Mouse (Mus musculus): Measurements from ENCODE around the gene Frmpd2. TPM values are rescaled to one million over a fixed set of nuclear protein-coding genes. Genes with fewer than 3 reads are reported as not detected.
"Not testable (repeated sequence)": the region's sequence is repeated elsewhere in the genome, so short reads cannot be mapped to it uniquely, and the experiment has no call there.

The Frmpd2 gene
- polyA plus RNA-seq (2021) = 0.03 TPM

- DNase-seq (ENCODE audit: low read depth, low spot score) (no peak), ATAC-seq (no peak)
- POLR2A ChIA-PET = no interaction called here
- H3K27me3 ChIP-seq = no peaks in the 10 kb centered on the region
- in situ Hi-C loops (cut with MboI; ENCODE audit: low pct_unique_long_range_greater_than_20kb) = no loop called here
- CTCF ChIA-PET = interaction anchor here (2.0 kb wide), 1 partner anchor 10 kb away, joined by 4 read pairs; no protein-coding TSS in a partner anchor
- TF ChIP-seq CTCF (IDR thresholded peaks at IDR 0.05) = no peak
Observed at GRCm38 (mm10) chr14:33471331-33471730, at the start of gene Frmpd2. Gene Frmpd2, plus strand, starts transcription at chr14:33471696.

GRCm38 (mm10) chr14:33423003-33423402 lies 48.5 kb upstream of the Frmpd2 start:
- no peaks in the 10 kb centered on the region for H3K27me3 ChIP-seq
- in situ Hi-C loops (cut with MboI; ENCODE audit: low pct_unique_long_range_greater_than_20kb) = no loop called here
- ChIA-PET POLR2A (no interaction called here), CTCF (no interaction called here)
- no peak for TF ChIP-seq CTCF (IDR thresholded peaks at IDR 0.05)
- no peak for ATAC-seq
- no peak for DNase-seq (ENCODE audit: low read depth, low spot score)

GRCm38 (mm10) chr14:33424124-33424523 lies 47.4 kb upstream of the Frmpd2 start:
- CTCF ChIA-PET = no interaction called here
- no peak for ATAC-seq
- H3K27me3 ChIP-seq = no peaks in the 10 kb centered on the region
- DNase-seq (ENCODE audit: low read depth, low spot score) = no peak
- in situ Hi-C loops (cut with MboI; ENCODE audit: low pct_unique_long_range_greater_than_20kb) = no loop called here
- POLR2A ChIA-PET = interaction anchor here (1.5 kb wide), 1 partner anchor 8 kb away, joined by 4 read pairs; no protein-coding TSS in a partner anchor
- TF ChIP-seq CTCF (IDR thresholded peaks at IDR 0.05) = no peak

GRCm38 (mm10) chr14:33432485-33432884 lies 39.0 kb upstream of the Frmpd2 start:
- CTCF ChIA-PET; H3K27me3 ChIP-seq; DNase-seq (ENCODE audit: low read depth, low spot score); in situ Hi-C loops (cut with MboI; ENCODE audit: low pct_unique_long_range_greater_than_20kb); ATAC-seq; POLR2A ChIA-PET: not testable (repeated sequence)

- DNase-seq (ENCODE audit: low read depth, low spot score) = no peak
- H3K27me3 ChIP-seq = peaks cover 4% of the 10 kb centered on the region
- TF ChIP-seq CTCF (IDR thresholded peaks at IDR 0.05) = no peak
- in situ Hi-C loops (cut with MboI; ENCODE audit: low pct_unique_long_range_greater_than_20kb) = no loop called here
- ChIA-PET POLR2A (interaction anchor here (0.6 to 1.5 kb wide), 2 partner anchors 18 to 31 kb away, joined by 3 to 6 read pairs; no protein-coding TSS in a partner anchor), CTCF (interaction anchor here (0.8 kb wide), 1 partner anchor 89 kb away, joined by 3 read pairs; no protein-coding TSS in a partner anchor)
- no peak for ATAC-seq
Observed at GRCm38 (mm10) chr14:33443780-33444179, 27.7 kb upstream of the Frmpd2 start.

GRCm38 (mm10) chr14:33445962-33446361 lies 25.5 kb upstream of the Frmpd2 start:
- ChIA-PET POLR2A (no interaction called here), CTCF (no interaction called here)
- DNase-seq (ENCODE audit: low read depth, low spot score) (no peak), ATAC-seq (no peak)
- in situ Hi-C loops (cut with MboI; ENCODE audit: low pct_unique_long_range_greater_than_20kb) = no loop called here
- peaks cover 4% of the 10 kb centered on the region for H3K27me3 ChIP-seq
- no peak for TF ChIP-seq CTCF (IDR thresholded peaks at IDR 0.05)

GRCm38 (mm10) chr14:33446561-33447023 lies 24.9 kb upstream of the Frmpd2 start:
- H3K27me3 ChIP-seq = peaks cover 4% of the 10 kb centered on the region
- in situ Hi-C loops (cut with MboI; ENCODE audit: low pct_unique_long_range_greater_than_20kb) = no loop called here
- POLR2A ChIA-PET = interaction anchor here (0.6 kb wide), 1 partner anchor 269 kb away, joined by 3 read pairs; no protein-coding TSS in a partner anchor
- CTCF ChIA-PET = interaction anchor here (0.9 kb wide), 1 partner anchor 19 kb away, joined by 4 read pairs; no protein-coding TSS in a partner anchor
- no peak for ATAC-seq
- TF ChIP-seq CTCF (IDR thresholded peaks at IDR 0.05) = no peak
- DNase-seq (ENCODE audit: low read depth, low spot score) = no peak

- DNase-seq (ENCODE audit: low read depth, low spot score) (peak; percentile 41), ATAC-seq (peak; percentile 97)
- ChIA-PET POLR2A (interaction anchor here (0.6 kb wide), 1 partner anchor 270 kb away, joined by 3 read pairs; no protein-coding TSS in a partner anchor), CTCF (interaction anchor here (0.9 kb wide), 1 partner anchor 18 kb away, joined by 4 read pairs; no protein-coding TSS in a partner anchor)
- H3K27me3 ChIP-seq = peaks cover 4% of the 10 kb centered on the region
- in situ Hi-C loops (cut with MboI; ENCODE audit: low pct_unique_long_range_greater_than_20kb) = no loop called here
- TF ChIP-seq CTCF (IDR thresholded peaks at IDR 0.05) = peak; percentile 73
Observed at GRCm38 (mm10) chr14:33447027-33447569, 24.4 kb upstream of the Frmpd2 start, which contains the start of gene Mapk8. Gene Mapk8, minus strand, starts transcription at chr14:33447158.

GRCm38 (mm10) chr14:33448276-33448675 lies 23.2 kb upstream of the Frmpd2 start:
- no peak for ATAC-seq
- ChIA-PET POLR2A (no interaction called here), CTCF (no interaction called here)
- peaks cover 4% of the 10 kb centered on the region for H3K27me3 ChIP-seq
- in situ Hi-C loops (cut with MboI; ENCODE audit: low pct_unique_long_range_greater_than_20kb) = no loop called here
- TF ChIP-seq CTCF (IDR thresholded peaks at IDR 0.05) = no peak
- no peak for DNase-seq (ENCODE audit: low read depth, low spot score)

GRCm38 (mm10) chr14:33449296-33449840 lies 22.1 kb upstream of the Frmpd2 start:
- ChIA-PET CTCF (interaction anchor here (1.5 kb wide), 1 partner anchor 10 kb away, joined by 3 read pairs; no protein-coding TSS in a partner anchor), POLR2A (no interaction called here)
- DNase-seq (ENCODE audit: low read depth, low spot score) (no peak), ATAC-seq (no peak)
- no peak for TF ChIP-seq CTCF (IDR thresholded peaks at IDR 0.05)
- in situ Hi-C loops (cut with MboI; ENCODE audit: low pct_unique_long_range_greater_than_20kb) = no loop called here
- H3K27me3 ChIP-seq = peaks cover 4% of the 10 kb centered on the region

GRCm38 (mm10) chr14:33450331-33450730 lies 21.2 kb upstream of the Frmpd2 start:
- in situ Hi-C loops (cut with MboI; ENCODE audit: low pct_unique_long_range_greater_than_20kb) = no loop called here
- TF ChIP-seq CTCF (IDR thresholded peaks at IDR 0.05) = no peak
- H3K27me3 ChIP-seq = peaks cover 4% of the 10 kb centered on the region
- no peak for ATAC-seq
- ChIA-PET CTCF (interaction anchor here (1.5 kb wide), 1 partner anchor 10 kb away, joined by 3 read pairs; no protein-coding TSS in a partner anchor), POLR2A (no interaction called here)
- no peak for DNase-seq (ENCODE audit: low read depth, low spot score)
